Mouse (Mus musculus) lung, adult 2 months (tissue): ENCODE results near the gene Kctd6.

Source experiments
- CTCF ChIP-seq: fragments of 200-500 bp; IDR thresholded peaks from 2 replicates; pipeline ENCODE4 v1.5.1; 2011; ENCODE audit warnings: mild to moderate bottlenecking, low read length, control low read depth; ENCODE audit not compliant: insufficient read depth
- POLR2A ChIP-seq: fragments of 200-500 bp; IDR thresholded peaks from 2 replicates; pipeline ENCODE4 v1.6.1; 2011; ENCODE audit warnings: low read depth, mild to moderate bottlenecking, control low read depth, low read length, borderline replicate concordance; ENCODE audit errors: extremely low read depth

GRCm38 (mm10) chr14:8258752-8259151 is 44.8 kb downstream of the Kctd6 start:
- TF ChIP-seq CTCF: no peak
- no peak for TF ChIP-seq POLR2A
